Mouse (Mus musculus) layer of hippocampus, postnatal 36 days (tissue): ENCODE measurements around the gene F2rl3. TPM values are rescaled to one million over a fixed set of nuclear protein-coding genes. Genes with fewer than 3 reads are reported as not detected.

Experiments used
- DNase-seq, 2 experiments: peaks; one replicate each; pipeline ENCODE4 v3.0.0; 2022
- total RNA-seq, 2 experiments: library from RNA; stranded (reverse); gene quantifications; 2 replicates each; pipeline ENCODE4 v1.2.3; 2021

F2rl3 gene
- total RNA-seq, 2 experiments from 2014 or later, result 0.23 to 0.40 TPM

- no peak for DNase-seq
Observed at GRCm38 (mm10) chr8:72765696-72766095, 4.0 kb downstream of the F2rl3 start.

- DNase-seq, result no peak
Observed at GRCm38 (mm10) chr8:72766777-72767176, 5.1 kb downstream of the F2rl3 start.

GRCm38 (mm10) chr8:72777797-72778196 lies 16.1 kb downstream of the F2rl3 start:
- DNase-seq, result no peak

GRCm38 (mm10) chr8:72780644-72781043 lies 19.0 kb downstream of the F2rl3 start:
- no peak for DNase-seq

GRCm38 (mm10) chr8:72801583-72801982 lies 39.9 kb downstream of the F2rl3 start:
- no peak for DNase-seq

- DNase-seq, result no peak
Observed at GRCm38 (mm10) chr8:72812690-72813089, 51.0 kb downstream of the F2rl3 start.

Other genes starting within 250 kb of the F2rl3 start
- gene Med26, start 213.6 kb upstream of the F2rl3 start, total RNA-seq, result 10 to 100 TPM in 1 of 2 experiments, 1 to 10 TPM in 1; 9.9 to 11.0 TPM
- 100 to 1,000 TPM; 101 to 105 TPM for gene Smim7, start 190.8 kb upstream of the F2rl3 start, total RNA-seq
- 100 to 1,000 TPM; 121 to 127 TPM for gene Tmem38a, start 189.8 kb upstream of the F2rl3 start, total RNA-seq
- gene Nwd1, start 115.2 kb upstream of the F2rl3 start, total RNA-seq, result 10 to 100 TPM; 47.1 to 57.8 TPM
- gene Sin3b, start 38.6 kb upstream of the F2rl3 start, total RNA-seq, result 100 to 1,000 TPM; 170 to 183 TPM